Mouse (Mus musculus) adrenal gland, postnatal 36 days (tissue): ENCODE measurements around the gene Serpina11. TPM values are rescaled to one million over a fixed set of nuclear protein-coding genes. Genes with fewer than 3 reads are reported as not detected.

Source experiments
- DNase-seq, 2 experiments: peaks; one replicate each; pipeline ENCODE4 v3.0.0; 2021; ENCODE audit warnings: mixed read lengths in 1 of 2
- long read RNA-seq, 2 experiments: library from polyadenylated mRNA; stranded (forward); transcript quantifications; one replicate each; pipeline ENCODE4 v2.0.0; 2021; ENCODE audit warnings: borderline sequencing depth in 2 of 2
- total RNA-seq, 2 experiments: library from RNA; stranded (reverse); gene quantifications; 2 replicates each; pipeline ENCODE4 v1.2.3; 2021

Gene Serpina11
- total RNA-seq = not detected
- long read RNA-seq, experiment 1 = 0 reads
- long read RNA-seq, experiment 2 = 0 reads

DNA sequence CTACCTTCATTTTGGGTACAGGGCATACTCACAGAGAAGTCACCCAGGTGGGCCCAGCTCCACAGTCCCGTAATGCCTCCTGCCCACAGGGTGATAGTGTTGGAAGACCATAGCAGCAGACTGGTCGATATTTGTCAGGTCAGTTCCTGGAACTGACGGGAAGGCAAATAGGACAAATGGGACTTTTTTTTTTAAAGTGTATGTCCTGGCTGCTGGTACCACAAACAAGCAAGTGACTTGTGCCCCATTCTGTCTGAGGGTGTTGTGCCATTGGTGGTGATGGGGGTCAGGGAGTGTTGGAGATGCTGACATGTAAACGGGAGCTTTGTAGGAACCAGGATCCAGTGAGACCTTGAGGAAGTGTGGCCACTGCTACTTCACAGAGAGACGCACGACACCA, at the start of gene Serpina11:
Gene Serpina11 (minus strand): TSS at position 101 of the 400 bp plus-strand sequence.
- DNase-seq = no peak

GRCm38 (mm10) chr12:104038181-104038580, 48.4 kb upstream of the Serpina11 start:
- DNase-seq = no peak

GRCm38 (mm10) chr12:104033752-104034151, 44.0 kb upstream of the Serpina11 start:
- no peak for DNase-seq

- DNase-seq = peak; percentile 39 to 57
Measured at GRCm38 (mm10) chr12:104029986-104030385, 40.2 kb upstream of the Serpina11 start.

DNA sequence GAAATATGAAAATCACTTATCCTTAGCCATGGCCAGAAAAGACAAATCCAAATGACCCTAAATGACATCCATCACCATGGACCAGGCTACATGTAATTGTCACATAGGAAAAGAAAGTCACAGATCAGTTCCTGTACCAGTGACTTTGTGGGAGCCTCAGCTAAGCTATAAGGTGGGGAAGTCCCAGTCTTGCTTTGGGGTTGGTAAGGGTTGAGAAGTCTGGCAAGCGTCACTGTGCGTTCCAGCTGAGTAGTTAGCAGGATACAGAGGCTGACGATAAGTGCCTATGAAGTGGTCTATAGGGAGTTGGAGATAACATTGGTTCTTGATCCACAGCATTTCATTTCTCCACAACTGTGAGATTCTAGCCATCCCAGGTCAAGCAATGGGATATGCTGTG, 25.5 kb upstream of the Serpina11 start:
- DNase-seq = no peak

DNA sequence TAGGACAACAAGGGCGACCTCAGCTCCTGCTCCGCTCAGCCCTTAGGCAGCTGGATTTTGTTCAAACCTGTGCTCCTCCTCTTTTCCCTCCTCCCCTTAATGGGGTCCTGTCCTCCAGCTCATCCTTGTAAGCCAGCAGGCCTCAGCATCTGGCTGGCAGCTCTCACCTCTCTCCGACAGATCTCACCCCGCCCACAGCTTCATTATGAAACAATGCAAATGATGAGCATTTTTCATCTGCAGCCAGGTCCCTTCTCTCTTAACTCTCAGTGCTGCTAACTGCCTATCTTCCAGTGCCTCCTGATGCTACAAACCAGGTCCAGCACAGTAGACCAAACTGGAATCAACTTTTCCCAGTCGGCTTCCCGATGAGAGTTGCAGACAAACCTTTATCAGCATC, 23.9 kb upstream of the Serpina11 start, which contains the start of gene Serpina9:
Gene Serpina9 (minus strand): TSS at position 136 of the 400 bp plus-strand sequence.
- no peak for DNase-seq

GRCm38 (mm10) chr12:104004689-104005088, 14.9 kb upstream of the Serpina11 start:
- DNase-seq = no peak

- DNase-seq = no peak
Measured at GRCm38 (mm10) chr12:104003238-104003612, 13.5 kb upstream of the Serpina11 start.

GRCm38 (mm10) chr12:104002569-104003237, 12.9 kb upstream of the Serpina11 start:
- peak; percentile 53 to 61 for DNase-seq

GRCm38 (mm10) chr12:104000594-104000993, 10.8 kb upstream of the Serpina11 start:
- no peak for DNase-seq

GRCm38 (mm10) chr12:103999611-104000010, 9.9 kb upstream of the Serpina11 start:
- no peak for DNase-seq

GRCm38 (mm10) chr12:103996513-103996912, 6.8 kb upstream of the Serpina11 start:
- DNase-seq = no peak

- peak; percentile 67 to 75 for DNase-seq
Measured at GRCm38 (mm10) chr12:103995292-103996072, 5.7 kb upstream of the Serpina11 start.

GRCm38 (mm10) chr12:103992945-103993344, 3.2 kb upstream of the Serpina11 start:
- DNase-seq = no peak

DNA sequence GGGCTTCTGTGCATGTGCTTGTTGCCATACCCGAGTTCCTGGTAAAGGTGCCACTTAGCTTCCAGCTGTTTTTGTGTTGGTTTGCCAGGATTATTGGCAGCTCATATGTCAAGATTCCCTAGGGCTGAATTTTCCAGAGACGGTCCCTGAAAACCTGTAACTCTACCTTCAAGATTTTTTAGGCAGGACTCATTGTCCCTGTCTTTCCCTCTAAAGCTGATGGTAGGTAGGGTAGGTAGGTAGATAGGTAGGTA, 316 bp downstream of the Serpina11 start:
- no peak for DNase-seq

DNA sequence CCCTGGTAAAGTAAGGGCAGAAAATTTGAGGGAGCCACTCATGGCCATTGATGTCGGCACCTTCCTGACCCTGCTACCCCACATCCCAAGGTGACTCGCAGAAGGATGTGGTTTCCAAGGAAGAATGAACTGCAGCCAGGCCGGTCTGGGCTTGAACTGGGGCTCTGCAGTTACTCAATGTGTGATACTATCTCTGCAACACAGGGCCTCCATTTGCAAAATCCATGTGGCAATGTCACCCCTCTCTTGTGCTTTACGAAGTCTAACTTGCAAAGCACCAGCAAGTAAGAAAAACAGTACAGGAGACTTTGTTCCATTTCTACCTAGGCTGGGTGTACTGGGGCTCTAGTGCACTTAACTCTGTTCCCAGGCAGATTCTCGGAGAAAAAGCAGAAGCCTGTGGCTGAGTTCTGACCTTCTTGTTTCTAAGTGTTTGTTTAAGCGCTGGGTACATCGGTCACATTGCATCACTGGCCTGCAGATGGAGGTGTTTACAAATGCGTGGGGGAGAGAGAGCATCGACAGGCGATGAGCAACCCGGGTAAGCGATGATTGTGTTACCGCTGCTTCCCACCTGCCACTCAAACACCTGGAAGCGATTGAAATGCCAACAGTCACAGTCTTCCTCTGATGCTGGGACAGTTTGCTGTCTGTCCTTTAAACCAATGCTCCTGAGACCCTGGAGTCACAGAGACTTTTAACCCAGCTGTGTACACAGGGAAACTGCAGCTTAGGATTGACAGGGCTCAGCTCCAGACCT, 823 bp downstream of the Serpina11 start:
- no peak for DNase-seq

GRCm38 (mm10) chr12:103985868-103986267, 3.9 kb downstream of the Serpina11 start:
- DNase-seq = no peak

- DNase-seq = peak; percentile 43 to 46
Measured at GRCm38 (mm10) chr12:103984935-103985334, 4.8 kb downstream of the Serpina11 start.

DNA sequence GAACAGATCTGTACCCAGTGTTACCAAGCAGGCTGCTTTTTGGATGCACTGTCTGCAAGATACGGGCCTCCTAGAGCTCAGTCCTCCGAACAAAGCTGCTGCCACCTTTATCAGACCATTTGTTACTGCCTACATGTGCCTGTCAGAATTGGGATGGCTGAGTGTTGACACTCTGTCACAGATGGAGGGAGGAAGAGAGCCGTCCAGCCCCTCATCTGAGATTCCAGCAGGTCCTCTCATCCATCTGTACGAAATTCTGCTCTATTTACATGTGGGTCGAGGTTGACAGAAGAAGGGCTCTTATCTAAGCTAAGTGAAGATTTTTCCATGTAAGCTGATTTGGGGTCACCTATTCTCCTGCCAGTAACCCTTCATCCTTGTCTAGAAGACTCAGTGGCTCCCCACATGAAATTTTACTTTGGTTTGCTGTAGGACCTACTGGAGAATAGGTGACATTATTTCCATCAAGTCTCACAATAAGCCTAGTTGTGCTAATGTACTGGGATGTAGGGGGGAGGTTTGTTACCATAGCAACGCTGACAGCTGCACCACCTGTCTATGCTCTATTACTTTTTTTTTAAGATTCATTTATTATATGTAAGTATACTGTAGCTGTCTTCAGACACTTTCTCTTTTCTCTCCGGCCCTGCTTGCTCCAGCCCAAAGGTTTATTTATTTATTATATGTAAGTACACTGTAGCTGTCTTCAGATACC, 8.0 kb downstream of the Serpina11 start:
- DNase-seq = no peak

DNA sequence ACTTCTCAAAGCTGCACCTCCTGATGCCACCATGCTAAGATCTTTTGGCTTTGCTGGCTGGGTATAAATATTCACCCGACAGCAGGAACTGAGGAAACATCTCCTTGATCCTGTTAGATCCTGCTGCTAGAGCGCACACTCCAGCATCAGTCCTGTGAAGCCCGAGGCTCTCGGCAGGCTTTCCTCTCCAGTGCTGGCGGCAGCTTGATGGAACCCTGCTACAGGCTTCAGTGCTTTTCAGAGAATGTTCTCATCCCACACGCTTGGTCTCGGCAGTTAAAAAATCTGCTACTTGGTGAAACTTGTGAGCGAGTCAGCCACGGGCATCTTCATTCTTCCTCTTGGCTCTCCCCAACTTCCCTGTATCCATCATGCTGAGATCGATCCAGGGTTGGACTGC, 11.5 kb downstream of the Serpina11 start:
- no peak for DNase-seq

DNA sequence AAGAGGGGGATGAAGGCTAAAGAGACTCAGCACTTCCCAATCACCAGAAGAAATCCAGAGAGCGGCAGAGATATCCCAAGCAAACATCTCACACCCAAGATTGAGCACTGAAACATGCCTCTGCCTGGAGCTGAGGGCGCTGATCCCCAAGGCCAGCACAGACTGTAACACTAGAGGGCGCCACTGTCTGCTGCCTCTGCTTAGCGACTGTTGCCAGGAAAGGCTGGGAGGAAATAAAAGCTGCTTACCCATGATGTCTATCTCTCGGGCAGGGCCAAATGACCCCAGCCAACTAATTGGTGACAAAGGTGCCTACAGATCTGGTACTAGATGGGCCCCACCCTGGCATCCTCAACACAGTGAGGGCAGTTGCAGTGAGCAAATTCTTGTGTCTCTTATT, 11.9 kb downstream of the Serpina11 start:
- DNase-seq = peak; percentile 59 to 62

- DNase-seq = no peak
Measured at GRCm38 (mm10) chr12:103977060-103977459, 12.7 kb downstream of the Serpina11 start.
